Mouse (Mus musculus) limb, embryonic 11.5 days (tissue): ENCODE measurements around the gene Dop1b. TPM values are rescaled to one million over a fixed set of nuclear protein-coding genes. Genes with fewer than 3 reads are reported as not detected.
"Not testable (repeated sequence)": the region's sequence is repeated elsewhere in the genome, so short reads cannot be mapped to it uniquely, and the experiment has no call there.

ENCODE experiments used
- ATAC-seq: fragments of 200-750 bp; cut with Nextera tagmentation; 2 replicates; pipeline ENCODE4 v1.8.0; 2017; ENCODE audit warnings: low read depth; ENCODE audit not compliant: insufficient number of reproducible peaks, low FRiP score, low TSS enrichment
- DNase-seq: peaks from one replicate; pipeline ENCODE4 v3.0.0-alpha.2; 2015; ENCODE audit warnings: low spot score
- H3K27ac ChIP-seq: fragments of 300-500 bp; sonication (generic); replicated peaks from 2 replicates; pipeline ENCODE4 v1.5.1; 2014; ENCODE audit warnings: low read depth, mild to moderate bottlenecking, low read length
- H3K27me3 ChIP-seq: fragments of 300-500 bp; sonication (generic); 2 replicates; pipeline ENCODE4 v1.6.1; 2014; ENCODE audit warnings: mild to moderate bottlenecking, low read length, mixed read lengths; ENCODE audit not compliant: control insufficient read depth, insufficient read depth
- H3K36me3 ChIP-seq: fragments of 300-500 bp; sonication (generic); 2 replicates; pipeline ENCODE4 v1.6.1; 2014; ENCODE audit warnings: mild to moderate bottlenecking, low read length, moderate library complexity, mixed read lengths; ENCODE audit not compliant: control insufficient read depth, insufficient read depth
- H3K4me1 ChIP-seq: fragments of 300-500 bp; sonication (generic); 2 replicates; pipeline ENCODE4 v1.6.1; 2014; ENCODE audit warnings: low read length, mixed read lengths; ENCODE audit not compliant: control insufficient read depth, insufficient read depth
- H3K4me2 ChIP-seq: fragments of 300-500 bp; sonication (generic); 2 replicates; pipeline ENCODE4 v1.6.1; 2014; ENCODE audit warnings: low read depth, mild to moderate bottlenecking, moderate library complexity; ENCODE audit not compliant: severe bottlenecking
- H3K4me3 ChIP-seq: fragments of 300-500 bp; sonication (generic); 2 replicates; pipeline ENCODE4 v1.5.1; 2014; ENCODE audit warnings: low read depth, low read length
- H3K9ac ChIP-seq: fragments of 300-500 bp; sonication (generic); 2 replicates; pipeline ENCODE4 v1.6.1; 2014; ENCODE audit warnings: mild to moderate bottlenecking, low read length
- H3K9me3 ChIP-seq: fragments of 300-500 bp; sonication (generic); 2 replicates; pipeline ENCODE4 v1.6.1; 2016; ENCODE audit warnings: low read length; ENCODE audit not compliant: control insufficient read depth
- whole genome bisulfite sequencing: fragments of 180-500 bp; shearing (Covaris S2); extraction: QIAGEN DNeasy Blood & Tissue Kit; methylation state at CpG from one replicate; pipeline ENCODE4 v1.1.7; 2014; 5-methylcytosine and 5-hydroxymethylcytosine counted together
- polyA plus RNA-seq: library from polyadenylated mRNA; unstranded; fragments of >200 nt; fragmentation: Nextera tagmentation; extraction: Ambion mirVana; gene quantifications from 2 replicates; pipeline ENCODE4 v1.2.1, GENCODE M21; 2014

Gene Dop1b
- polyA plus RNA-seq, 1 experiment from 2014 or later, result 7.2 TPM

- WGBS, result 86% methylated on average over 15 of the region's 15 CpGs
- no peak for ATAC-seq
Measured at GRCm38 (mm10) chr16:93769621-93770020, 57.9 kb downstream of the Dop1b start.

GRCm38 (mm10) chr16:93770271-93770926, 58.7 kb downstream of the Dop1b start:
- no peaks in the 10 kb centered on the region for H3K9me3 ChIP-seq
- ATAC-seq, result peak; percentile 35; the same call in 1 of the 2 replicates
- no peak overlapping the region for H3K4me2 ChIP-seq
- H3K36me3 ChIP-seq, result 0 out of 2 replicates have a peak, but pooled peaks cover 2% of the 10 kb centered on the region
- H3K9ac ChIP-seq, result no peak overlapping the region
- H3K27me3 ChIP-seq, result no peaks in the 10 kb centered on the region
- DNase-seq, result peak; percentile 30
- H3K27ac ChIP-seq, result no peak overlapping the region
- H3K4me1 ChIP-seq, result 0 out of 2 replicates have a peak, but pooled peaks cover 3% of the 10 kb centered on the region
- no peak overlapping the region for H3K4me3 ChIP-seq
- 67% methylated on average over 32 of the region's 32 CpGs for WGBS

More at GRCm38 (mm10) chr16:93769621-93770020, 57.9 kb downstream of the Dop1b start:
- Histone ChIP-seq H3K36me3 (0 out of 2 replicates have a peak, but pooled peaks cover 2% of the 10 kb centered on the region), H3K9me3 (no peaks in the 10 kb centered on the region), H3K4me2 (no peak overlapping the region), H3K4me1 (0 out of 2 replicates have a peak, but pooled peaks cover 3% of the 10 kb centered on the region), H3K4me3 (no peak overlapping the region), H3K27me3 (no peaks in the 10 kb centered on the region), H3K9ac (no peak overlapping the region), H3K27ac (no peak overlapping the region)
- no peak for DNase-seq

- Histone ChIP-seq H3K9ac (no peak overlapping the region), H3K4me1 (peaks cover 7% of the 10 kb centered on the region; the same call in 1 of the 2 replicates), H3K4me3 (no peak overlapping the region), H3K27me3 (no peaks in the 10 kb centered on the region), H3K27ac (no peak overlapping the region), H3K9me3 (no peaks in the 10 kb centered on the region), H3K4me2 (no peak overlapping the region), H3K36me3 (0 out of 2 replicates have a peak, but pooled peaks cover 2% of the 10 kb centered on the region)
- 88% methylated on average over 5 of the region's 5 CpGs for WGBS
- DNase-seq (no peak), ATAC-seq (no peak)
Measured at GRCm38 (mm10) chr16:93774658-93775057, 63.0 kb downstream of the Dop1b start.

GRCm38 (mm10) chr16:93776468-93776867, 64.8 kb downstream of the Dop1b start:
- ATAC-seq (no peak), DNase-seq (no peak)
- H3K27me3 ChIP-seq, result no peaks in the 10 kb centered on the region
- H3K4me3 ChIP-seq, result no peak overlapping the region
- H3K9ac ChIP-seq, result no peak overlapping the region
- H3K4me1 ChIP-seq, result peaks cover 4% of the 10 kb centered on the region; the same call in 1 of the 2 replicates
- H3K9me3 ChIP-seq, result no peaks in the 10 kb centered on the region
- H3K27ac ChIP-seq, result no peak overlapping the region
- WGBS, result 73% methylated on average over 5 of the region's 5 CpGs
- no peaks in the 10 kb centered on the region for H3K36me3 ChIP-seq
- no peak overlapping the region for H3K4me2 ChIP-seq

GRCm38 (mm10) chr16:93777247-93777999, 65.7 kb downstream of the Dop1b start:
- peaks cover 9% of the 10 kb centered on the region; the same call in 1 of the 2 replicates for H3K4me1 ChIP-seq
- H3K27me3 ChIP-seq, result no peaks in the 10 kb centered on the region
- 30% methylated on average over 14 of the region's 14 CpGs for WGBS
- no peaks in the 10 kb centered on the region for H3K36me3 ChIP-seq
- H3K9me3 ChIP-seq, result no peaks in the 10 kb centered on the region
- H3K4me2 ChIP-seq, result no peak overlapping the region
- H3K4me3 ChIP-seq, result no peak overlapping the region
- no peak for DNase-seq
- ATAC-seq, result no peak
- H3K9ac ChIP-seq, result no peak overlapping the region
- H3K27ac ChIP-seq, result no peak overlapping the region

- H3K9ac ChIP-seq, result not testable (repeated sequence)
- 83% methylated on average over 4 of the region's 4 CpGs for WGBS
Measured at GRCm38 (mm10) chr16:93778393-93778792, 66.7 kb downstream of the Dop1b start.

GRCm38 (mm10) chr16:93779554-93779953, 67.8 kb downstream of the Dop1b start:
- 89% methylated on average over 4 of the region's 4 CpGs for WGBS
- Histone ChIP-seq H3K4me2 (no peak overlapping the region), H3K4me3 (no peak overlapping the region), H3K36me3 (no peaks in the 10 kb centered on the region), H3K27me3 (no peaks in the 10 kb centered on the region), H3K27ac (no peak overlapping the region), H3K4me1 (peaks cover 9% of the 10 kb centered on the region; the same call in 1 of the 2 replicates), H3K9me3 (no peaks in the 10 kb centered on the region), H3K9ac (no peak overlapping the region)
- ATAC-seq, result no peak
- DNase-seq, result no peak

More at GRCm38 (mm10) chr16:93778393-93778792, 66.7 kb downstream of the Dop1b start:
- H3K4me3 ChIP-seq, DNase-seq, H3K36me3 ChIP-seq, H3K27me3 ChIP-seq, H3K9me3 ChIP-seq, H3K4me1 ChIP-seq, H3K27ac ChIP-seq, H3K4me2 ChIP-seq, ATAC-seq: not testable (repeated sequence)

- no peak for ATAC-seq
- DNase-seq, result no peak
- Histone ChIP-seq H3K4me1 (peaks cover 9% of the 10 kb centered on the region; the same call in 1 of the 2 replicates), H3K27ac (no peak overlapping the region), H3K9ac (no peak overlapping the region), H3K9me3 (no peaks in the 10 kb centered on the region), H3K4me3 (no peak overlapping the region), H3K36me3 (no peaks in the 10 kb centered on the region), H3K4me2 (no peak overlapping the region), H3K27me3 (no peaks in the 10 kb centered on the region)
- 58% methylated on average over 14 of the region's 14 CpGs for WGBS
Measured at GRCm38 (mm10) chr16:93780660-93781479, 69.2 kb downstream of the Dop1b start.
